20 mouse cellular contexts compared by ENCODE assay signal in the genomic region with DNA sequence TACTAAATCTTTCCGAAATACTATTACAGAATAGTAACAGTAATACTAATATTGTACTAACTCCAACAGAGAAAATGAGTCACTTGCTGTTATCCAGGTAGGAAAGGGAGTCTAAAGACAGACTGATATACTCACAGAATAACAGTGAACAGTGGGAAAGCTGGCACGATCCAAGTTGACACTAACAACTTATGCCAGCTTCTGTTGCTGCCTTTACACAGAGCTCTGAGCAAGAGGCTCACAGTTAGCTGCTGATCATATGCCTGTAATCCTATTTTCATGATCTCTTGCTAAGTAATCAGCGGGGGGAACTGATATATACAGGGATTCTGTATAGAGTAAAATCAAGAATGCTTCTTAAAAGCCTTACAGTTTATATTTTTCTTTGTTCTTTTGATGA.
DNase-seq lines count a peak whose midpoint lies in the region; ATAC-seq and TF ChIP-seq lines count a peak whose summit lies in the region.
"Had no signal": no experiment of that assay in that cellular context is flagged by ENCODE, and none has a peak within 500 bp of the region (broad histone marks: within the 10 kb centered on the region; RNA-seq: fewer than 3 reads in every experiment).

No protein-coding gene starts in this region.

- no peaks in the 10 kb centered on the region for H3K27me3 ChIP-seq in cerebellum, adult 2 months (ENCODE audit: control insufficient read depth, insufficient read depth, low read length)
- no peaks in the 10 kb centered on the region for H3K27me3 ChIP-seq in hindbrain, postnatal 0 days (ENCODE audit: insufficient read depth, low read length)
- H3K27me3 ChIP-seq in hindbrain, embryonic 11.5 days (ENCODE audit: control insufficient read depth, insufficient read depth, low read length), result no peaks in the 10 kb centered on the region
- H3K27me3 ChIP-seq in midbrain, postnatal 0 days (ENCODE audit: insufficient read depth, low read length), result no peaks in the 10 kb centered on the region
- no peaks in the 10 kb centered on the region for H3K27me3 ChIP-seq in midbrain, embryonic 10.5 days (ENCODE audit: low read depth, poor library complexity, severe bottlenecking)
- H3K27me3 ChIP-seq: embryonic facial prominence, embryonic 13.5 days; forebrain, embryonic 12.5 days had no signal

- no peaks in the 10 kb centered on the region for H3K9me3 ChIP-seq in hindbrain, postnatal 0 days (ENCODE audit: low read length)
- H3K9me3 ChIP-seq in hindbrain, embryonic 11.5 days (ENCODE audit: control insufficient read depth, low read length), result no peaks in the 10 kb centered on the region
- H3K9me3 ChIP-seq in midbrain, postnatal 0 days (ENCODE audit: low read length), result no peaks in the 10 kb centered on the region
- H3K9me3 ChIP-seq in midbrain, embryonic 10.5 days (replicated peaks), result no peaks in the 10 kb centered on the region
- H3K9me3 ChIP-seq: embryonic facial prominence, embryonic 13.5 days; forebrain, embryonic 12.5 days; G1E; heart, embryonic 10.5 days had no signal

- no peak overlapping the region for H3K27ac ChIP-seq in cerebellum, adult 2 months (ENCODE audit: insufficient read depth, low read length)
- H3K27ac ChIP-seq in hindbrain, postnatal 0 days, result no peak overlapping the region
- no peak overlapping the region for H3K27ac ChIP-seq in hindbrain, embryonic 11.5 days (ENCODE audit: low read depth, low read length)
- H3K27ac ChIP-seq in midbrain, postnatal 0 days (ENCODE audit: low read depth, low read length), result no peak overlapping the region
- no peak overlapping the region for H3K27ac ChIP-seq in midbrain, embryonic 10.5 days (replicated peaks)
- H3K27ac ChIP-seq: embryonic facial prominence, embryonic 13.5 days; forebrain, embryonic 12.5 days; heart, embryonic 10.5 days; hindbrain, embryonic 14.5 days had no signal

- H3K4me1 ChIP-seq in cerebellum, adult 2 months (ENCODE audit: control insufficient read depth, insufficient read depth, low read length), result no peaks in the 10 kb centered on the region
- no peaks in the 10 kb centered on the region for H3K4me1 ChIP-seq in hindbrain, postnatal 0 days (ENCODE audit: insufficient read depth, low read length)
- no peaks in the 10 kb centered on the region for H3K4me1 ChIP-seq in hindbrain, embryonic 11.5 days (replicated peaks; ENCODE audit: control insufficient read depth, insufficient read depth, low read length)
- H3K4me1 ChIP-seq in midbrain, postnatal 0 days (ENCODE audit: insufficient read depth, low read length), result no peaks in the 10 kb centered on the region
- no peaks in the 10 kb centered on the region; the same call in 1 of the 2 replicates for H3K4me1 ChIP-seq in midbrain, embryonic 10.5 days
- H3K4me1 ChIP-seq: embryonic facial prominence, embryonic 13.5 days; heart, embryonic 10.5 days had no signal

- TF ChIP-seq CTCF in cerebellum, adult 2 months (IDR thresholded peaks at IDR 0.05; ENCODE audit: borderline replicate concordance, insufficient read depth, low read depth, low read length), result no peak
- no peak for TF ChIP-seq CTCF in hindbrain, postnatal 0 days (IDR thresholded peaks at IDR 0.05; ENCODE audit: low read depth)
- no peak for TF ChIP-seq CTCF in midbrain, postnatal 0 days (IDR thresholded peaks at IDR 0.05)

- 42% methylated on average over 3 of the region's 3 CpGs for WGBS in cerebellum, adult 2 months
- 67% methylated on average over 3 of the region's 3 CpGs for WGBS in hindbrain, postnatal 0 days
- WGBS in hindbrain, embryonic 11.5 days, result 89% methylated on average over 3 of the region's 3 CpGs
- 67% methylated on average over 3 of the region's 3 CpGs for WGBS in midbrain, postnatal 0 days
- 90% methylated on average over 3 of the region's 3 CpGs for WGBS in midbrain, embryonic 10.5 days

- ATAC-seq in hindbrain, postnatal 0 days, result no peak
- ATAC-seq in hindbrain, embryonic 11.5 days (ENCODE audit: low FRiP score), result no peak
- no peak for ATAC-seq in midbrain, postnatal 0 days (ENCODE audit: low FRiP score)
- ATAC-seq: CD4-positive, CD25-positive, alpha-beta regulatory T cell, adult 4 months had no signal

- no peaks in the 10 kb centered on the region for H3K36me3 ChIP-seq in hindbrain, postnatal 0 days (ENCODE audit: insufficient read depth, low read length)
- H3K36me3 ChIP-seq in hindbrain, embryonic 11.5 days (ENCODE audit: control insufficient read depth, insufficient read depth, low read length), result no peaks in the 10 kb centered on the region
- no peaks in the 10 kb centered on the region for H3K36me3 ChIP-seq in midbrain, postnatal 0 days (ENCODE audit: insufficient read depth, low read length)
- no peaks in the 10 kb centered on the region for H3K36me3 ChIP-seq in midbrain, embryonic 10.5 days
- H3K36me3 ChIP-seq: embryonic facial prominence, embryonic 13.5 days; forebrain, embryonic 12.5 days; G1E; heart, embryonic 10.5 days had no signal

- H3K4me2 ChIP-seq in hindbrain, postnatal 0 days (ENCODE audit: low read depth, low read length), result no peak overlapping the region
- H3K4me2 ChIP-seq in hindbrain, embryonic 11.5 days (replicated peaks; ENCODE audit: low read depth, low read length), result no peak overlapping the region
- no peak overlapping the region for H3K4me2 ChIP-seq in midbrain, postnatal 0 days (ENCODE audit: low read depth, low read length, poor library complexity, severe bottlenecking)
- H3K4me2 ChIP-seq: embryonic facial prominence, embryonic 13.5 days; forebrain, embryonic 12.5 days; hindbrain, embryonic 14.5 days had no signal

- TF ChIP-seq POLR2A in cerebellum, adult 2 months (IDR thresholded peaks at IDR 0.05; ENCODE audit: borderline replicate concordance, insufficient read depth, low read length), result no peak

- H3K9ac ChIP-seq in hindbrain, postnatal 0 days (replicated peaks; ENCODE audit: low read length), result no peak overlapping the region
- H3K9ac ChIP-seq in hindbrain, embryonic 11.5 days (ENCODE audit: low read depth, low read length), result no peak overlapping the region
- H3K9ac ChIP-seq in midbrain, postnatal 0 days (replicated peaks; ENCODE audit: low read length, poor library complexity, severe bottlenecking), result no peak overlapping the region
- H3K9ac ChIP-seq: embryonic facial prominence, embryonic 13.5 days; forebrain, embryonic 12.5 days; hindbrain, embryonic 14.5 days had no signal

- H3K4me3 ChIP-seq in cerebellum, adult 2 months (replicated peaks; ENCODE audit: insufficient read depth, low read depth, low read length), result no peak overlapping the region
- H3K4me3 ChIP-seq in hindbrain, postnatal 0 days (ENCODE audit: low read length), result no peak overlapping the region
- H3K4me3 ChIP-seq in hindbrain, embryonic 11.5 days (ENCODE audit: low read depth, low read length), result no peak overlapping the region
- H3K4me3 ChIP-seq in midbrain, postnatal 0 days (ENCODE audit: low read depth, low read length), result no peak overlapping the region
- H3K4me3 ChIP-seq in midbrain, embryonic 10.5 days, result no peak overlapping the region
- H3K4me3 ChIP-seq: embryonic facial prominence, embryonic 13.5 days; forebrain, embryonic 12.5 days; heart, embryonic 10.5 days had no signal

- DNase-seq in cerebellum, postnatal 10 days, result peak; percentile 33 to 44
- no peak for DNase-seq in cerebellum, adult 2 months
- DNase-seq in hindbrain, postnatal 0 days (ENCODE audit: low spot score), result peak; percentile 31
- DNase-seq in hindbrain, embryonic 11.5 days (ENCODE audit: low spot score), result no peak
- DNase-seq in midbrain, postnatal 0 days (ENCODE audit: low spot score), result peak; percentile 28
- DNase-seq in midbrain, embryonic 10.5 days (ENCODE audit: low spot score), result no peak
- DNase-seq in adrenal gland, postnatal 14 days, result no peak
- DNase-seq: adrenal gland, adult 8-10 months; B cell, adult 2 months; cerebellum, adult 8-10 months; cerebellum, postnatal 36 days; gastrocnemius, postnatal 10 days; heart, adult 18-20 months; heart, postnatal 10 days had no signal

Comparison
In these comparisons a context has a peak if more than half of its experiments do, and no peak if none do; other contexts are left out.
1. DNase-seq: peak in cerebellum, postnatal 10 days (2 of 2), hindbrain, postnatal 0 days (single experiment) and midbrain, postnatal 0 days (single experiment); none in cerebellum, adult 2 months (0 of 2), hindbrain, embryonic 11.5 days (single experiment), midbrain, embryonic 10.5 days (single experiment) and adrenal gland, postnatal 14 days (single experiment).